Mouse (Mus musculus) lung, embryonic 14.5 days (tissue): Measurements from ENCODE around the gene Nr2f2. TPM values are rescaled to one million over a fixed set of nuclear protein-coding genes. Genes with fewer than 3 reads are reported as not detected.
A peak's percentile ranks its signal among the peaks of the same experiment; 100 is the strongest.

Experiments
- ATAC-seq: fragments of 200-750 bp; cut with Nextera tagmentation; 2 replicates; pipeline ENCODE4 v1.8.0; 2017; ENCODE audit warnings: mild to moderate bottlenecking, moderate TSS enrichment, moderate library complexity; ENCODE audit not compliant: insufficient read depth
- DNase-seq: peaks from one replicate; pipeline ENCODE4 v3.0.0-alpha.2; 2015
- H3K27ac ChIP-seq: fragments of 300-500 bp; sonication (generic); 2 replicates; pipeline ENCODE4 v1.5.1; 2014; ENCODE audit warnings: low read depth, mild to moderate bottlenecking, moderate library complexity
- H3K27me3 ChIP-seq: fragments of 300-500 bp; sonication (generic); 2 replicates; pipeline ENCODE4 v1.6.1; 2014; ENCODE audit warnings: low read length, control low read depth; ENCODE audit not compliant: insufficient read depth
- H3K36me3 ChIP-seq: fragments of 300-500 bp; sonication (generic); 2 replicates; pipeline ENCODE4 v1.6.1; 2014; ENCODE audit warnings: control low read depth; ENCODE audit not compliant: insufficient read depth
- H3K4me1 ChIP-seq: fragments of 300-500 bp; sonication (generic); 2 replicates; pipeline ENCODE4 v1.6.1; 2014; ENCODE audit warnings: antibody characterized with exemption, control low read depth; ENCODE audit not compliant: insufficient read depth
- H3K4me2 ChIP-seq: fragments of 300-500 bp; sonication (generic); 2 replicates; pipeline ENCODE4 v1.6.1; 2014; ENCODE audit warnings: mild to moderate bottlenecking
- H3K4me3 ChIP-seq: fragments of 300-500 bp; sonication (generic); 2 replicates; pipeline ENCODE4 v1.5.1; 2014; ENCODE audit warnings: low read depth, low read length
- H3K9ac ChIP-seq: fragments of 300-500 bp; sonication (generic); 2 replicates; pipeline ENCODE4 v1.6.1; 2014
- H3K9me3 ChIP-seq: fragments of 300-500 bp; sonication (generic); 2 replicates; pipeline ENCODE4 v1.6.1; 2016; ENCODE audit warnings: low read depth, low read length, control low read depth
- CTCF ChIP-seq: IDR thresholded peaks from 2 replicates; pipeline ENCODE4 v1.5.1; 2016; ENCODE audit warnings: antibody characterized with exemption, low read depth
- WGBS: fragments of 180-500 bp; shearing (Covaris S2); extraction: QIAGEN DNeasy Blood & Tissue Kit; methylation state at CpG from one replicate; pipeline ENCODE4 v1.1.7; 2014; 5-methylcytosine and 5-hydroxymethylcytosine counted together
- polyA plus RNA-seq: library from polyadenylated mRNA; unstranded; fragments of >200 nt; fragmentation: Nextera tagmentation; extraction: Ambion mirVana; gene quantifications from 2 replicates; pipeline ENCODE4 v1.2.1, GENCODE M21; 2014

Gene Nr2f2
- polyA plus RNA-seq: 142 and 146 TPM in 2 replicates

DNA sequence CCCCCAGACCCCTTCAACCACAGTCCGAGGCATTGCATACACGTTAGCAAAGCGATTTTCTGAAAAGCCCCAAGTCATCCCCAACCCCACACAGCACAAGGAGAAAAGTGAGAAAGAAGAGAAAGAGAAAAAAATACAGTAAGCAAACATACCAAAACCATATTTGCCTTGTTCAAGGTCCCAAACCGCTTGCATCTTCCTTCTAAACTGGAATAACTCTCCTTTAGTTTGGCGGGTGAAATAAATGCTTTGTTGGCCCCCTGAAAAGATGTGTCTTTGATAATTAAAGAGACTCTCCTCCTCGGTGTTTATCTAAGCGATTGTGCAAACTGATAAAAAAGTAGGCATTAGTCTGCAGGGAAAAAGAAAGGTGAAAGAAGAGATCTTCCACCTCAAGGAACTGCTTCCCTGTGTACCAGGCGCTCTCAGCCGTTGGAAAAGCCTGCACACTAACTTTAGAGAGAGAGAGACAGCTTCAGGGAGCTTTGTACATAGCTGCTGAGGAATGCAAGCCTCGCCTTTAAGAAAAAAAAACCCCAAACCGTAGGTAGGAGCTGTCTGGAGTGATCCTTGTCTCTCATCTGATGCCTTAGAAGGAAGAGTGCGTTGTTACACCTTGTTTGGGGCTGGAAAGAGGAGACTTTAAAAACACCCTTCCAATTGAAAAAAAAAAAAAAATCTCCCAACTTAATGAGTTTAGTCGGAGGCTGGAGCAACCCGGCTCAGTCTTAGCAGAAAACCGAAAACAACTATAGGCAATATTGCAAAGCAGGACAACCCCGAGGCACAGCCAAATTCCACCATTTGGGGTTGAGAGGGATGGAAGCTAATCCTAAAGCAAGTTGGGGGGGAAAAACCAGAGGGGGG, at the start of gene Nr2f2:
Nr2f2 (minus strand) TSS at position 795 of the 867 bp plus-strand sequence.
- H3K27ac ChIP-seq: peak within 1 kb of the TSS; percentile 99
- H3K9me3 ChIP-seq: no peaks in the 10 kb centered on the region
- H3K4me2 ChIP-seq: peak within 1 kb of the TSS; percentile 69
- DNase-seq (peak; percentile 76), ATAC-seq (no peak)
- H3K4me3 ChIP-seq: peak within 1 kb of the TSS; percentile 96
- peak within 1 kb of the TSS; percentile 95 for H3K9ac ChIP-seq
- no peak for TF ChIP-seq CTCF
- peaks cover 19% of the 10 kb centered on the region for H3K4me1 ChIP-seq
- WGBS: under 1% methylated on average over 16 of the region's 16 CpGs
- H3K36me3 ChIP-seq: no peaks in the 10 kb centered on the region
- no peaks in the 10 kb centered on the region for H3K27me3 ChIP-seq

DNA sequence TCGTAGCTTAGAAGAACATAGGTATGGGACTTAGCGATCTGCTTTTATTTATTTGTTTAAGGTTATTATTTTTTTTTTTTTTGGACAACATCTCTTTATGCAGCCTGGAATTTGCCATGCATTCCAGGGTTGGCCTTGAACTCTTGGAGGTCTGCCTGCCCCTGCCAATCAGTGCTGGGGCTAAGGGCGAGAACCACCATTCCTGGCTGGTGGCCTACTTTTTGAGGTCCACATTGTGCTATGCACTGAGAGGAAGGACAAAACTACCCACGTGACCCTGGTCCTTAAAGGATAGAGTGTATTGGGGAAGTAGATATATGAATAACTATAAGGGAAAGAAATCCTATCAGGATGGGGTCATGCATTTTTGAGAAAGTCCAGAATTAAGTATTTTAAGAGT, 47.9 kb upstream of the Nr2f2 start:
- Histone ChIP-seq H3K9me3 (no peaks in the 10 kb centered on the region), H3K4me3 (no peak overlapping the region), H3K36me3 (peaks cover 61% of the 10 kb centered on the region), H3K4me1 (no peaks in the 10 kb centered on the region; the same call in 1 of the 2 replicates), H3K4me2 (no peak overlapping the region), H3K27ac (no peak overlapping the region), H3K9ac (no peak overlapping the region), H3K27me3 (no peaks in the 10 kb centered on the region)
- 86% methylated on average over 4 of the region's 4 CpGs for WGBS
- DNase-seq (no peak), ATAC-seq (no peak)
- no peak for TF ChIP-seq CTCF

GRCm38 (mm10) chr7:70413646-70414045, 47.1 kb upstream of the Nr2f2 start:
- TF ChIP-seq CTCF: no peak
- no peak for ATAC-seq
- 68% methylated on average over 4 of the region's 4 CpGs for WGBS
- Histone ChIP-seq H3K9me3 (no peaks in the 10 kb centered on the region), H3K4me3 (no peak overlapping the region), H3K27me3 (no peaks in the 10 kb centered on the region), H3K4me2 (no peak overlapping the region), H3K36me3 (peaks cover 66% of the 10 kb centered on the region), H3K27ac (no peak overlapping the region), H3K9ac (no peak overlapping the region), H3K4me1 (no peaks in the 10 kb centered on the region; the same call in 1 of the 2 replicates)
- no peak for DNase-seq

- H3K27me3 ChIP-seq: no peaks in the 10 kb centered on the region
- H3K4me2 ChIP-seq: no peak overlapping the region
- H3K27ac ChIP-seq: no peak overlapping the region
- H3K9ac ChIP-seq: no peak overlapping the region
- DNase-seq: no peak
- 82% methylated on average over 7 of the region's 7 CpGs for WGBS
- no peaks in the 10 kb centered on the region for H3K9me3 ChIP-seq
- no peak for TF ChIP-seq CTCF
- peaks cover 68% of the 10 kb centered on the region for H3K36me3 ChIP-seq
- no peaks in the 10 kb centered on the region; the same call in 1 of the 2 replicates for H3K4me1 ChIP-seq
- ATAC-seq: no peak
- H3K4me3 ChIP-seq: no peak overlapping the region
Observed at GRCm38 (mm10) chr7:70412900-70413299, 46.4 kb upstream of the Nr2f2 start.

- no peaks in the 10 kb centered on the region; the same call in 1 of the 2 replicates for H3K4me1 ChIP-seq
- H3K27ac ChIP-seq: no peak overlapping the region
- H3K9ac ChIP-seq: no peak overlapping the region
- H3K9me3 ChIP-seq: no peaks in the 10 kb centered on the region
- no peak overlapping the region for H3K4me2 ChIP-seq
- DNase-seq (no peak), ATAC-seq (no peak)
- no peaks in the 10 kb centered on the region for H3K27me3 ChIP-seq
- no peak for TF ChIP-seq CTCF
- WGBS: 74% methylated on average over 3 of the region's 3 CpGs
- peaks cover 79% of the 10 kb centered on the region for H3K36me3 ChIP-seq
- H3K4me3 ChIP-seq: no peak overlapping the region
Observed at GRCm38 (mm10) chr7:70410350-70410749, 43.8 kb upstream of the Nr2f2 start.

GRCm38 (mm10) chr7:70409890-70410289, 43.4 kb upstream of the Nr2f2 start:
- WGBS: 84% methylated on average over 11 of the region's 11 CpGs
- Histone ChIP-seq H3K36me3 (peaks cover 76% of the 10 kb centered on the region), H3K9ac (no peak overlapping the region), H3K4me1 (no peaks in the 10 kb centered on the region), H3K27me3 (no peaks in the 10 kb centered on the region), H3K4me2 (no peak overlapping the region), H3K9me3 (no peaks in the 10 kb centered on the region), H3K4me3 (no peak overlapping the region), H3K27ac (no peak overlapping the region)
- no peak for TF ChIP-seq CTCF
- DNase-seq: no peak
- ATAC-seq: no peak

- H3K4me3 ChIP-seq: no peak overlapping the region
- WGBS: 66% methylated on average over 3 of the region's 3 CpGs
- no peaks in the 10 kb centered on the region for H3K9me3 ChIP-seq
- H3K4me2 ChIP-seq: no peak overlapping the region
- H3K27ac ChIP-seq: no peak overlapping the region
- peaks cover 84% of the 10 kb centered on the region for H3K36me3 ChIP-seq
- DNase-seq (no peak), ATAC-seq (no peak)
- H3K4me1 ChIP-seq: no peaks in the 10 kb centered on the region
- no peak overlapping the region for H3K9ac ChIP-seq
- no peak for TF ChIP-seq CTCF
- no peaks in the 10 kb centered on the region for H3K27me3 ChIP-seq
Observed at GRCm38 (mm10) chr7:70408814-70409213, 42.3 kb upstream of the Nr2f2 start.
